ENCODE assay signal across 18 mouse cellular contexts in genomic region chr19:14789992-14790391, GRCm38 (mm10).
"Had no signal": no experiment of that assay in that cellular context is flagged by ENCODE, and none has a peak within 500 bp of the region (broad histone marks: within the 10 kb centered on the region; RNA-seq: fewer than 3 reads in every experiment).

No protein-coding gene starts in this region.

- H3K4me2 ChIP-seq: limb, embryonic 15.5 days; liver, embryonic 12.5 days; lung, embryonic 15.5 days; midbrain, embryonic 11.5 days; midbrain, embryonic 13.5 days; midbrain, embryonic 15.5 days; neural tube, embryonic 12.5 days had no signal

- H3K27ac ChIP-seq: limb, embryonic 15.5 days; liver, embryonic 12.5 days; liver, embryonic 14.5 days; lung, embryonic 15.5 days; macrophage; midbrain, embryonic 13.5 days; midbrain, embryonic 15.5 days; neural tube, embryonic 12.5 days had no signal

- DNase-seq: retina, postnatal 1 day; right cerebral cortex, adult 18-20 months; right cerebral cortex, postnatal 25 days; right cerebral cortex, postnatal 4 days; spleen, adult 18-20 months; thymus, adult 2 months; thymus, postnatal 25 days; thymus, postnatal 4 days had no signal

- ATAC-seq: liver, embryonic 12.5 days; midbrain, embryonic 13.5 days; midbrain, embryonic 15.5 days had no signal

- H3K9ac ChIP-seq: limb, embryonic 15.5 days; liver, embryonic 12.5 days; liver, embryonic 14.5 days; lung, embryonic 15.5 days; midbrain, embryonic 13.5 days; midbrain, embryonic 15.5 days; neural tube, embryonic 12.5 days had no signal

- H3K4me3 ChIP-seq: limb, embryonic 15.5 days; liver, embryonic 12.5 days; lung, embryonic 15.5 days; megakaryocyte, embryonic 14.5 days; midbrain, embryonic 13.5 days; midbrain, embryonic 15.5 days; neural tube, embryonic 12.5 days had no signal

- H3K9me3 ChIP-seq: limb, embryonic 15.5 days; liver, embryonic 12.5 days; lung, embryonic 15.5 days; megakaryocyte, embryonic 14.5 days; midbrain, embryonic 13.5 days; midbrain, embryonic 15.5 days; neural tube, embryonic 12.5 days had no signal

- H3K4me1 ChIP-seq: limb, embryonic 15.5 days; liver, embryonic 12.5 days; lung, embryonic 15.5 days; megakaryocyte, embryonic 14.5 days; midbrain, embryonic 13.5 days; midbrain, embryonic 15.5 days; neural tube, embryonic 12.5 days had no signal

- H3K36me3 ChIP-seq: limb, embryonic 15.5 days; liver, embryonic 12.5 days; lung, embryonic 15.5 days; midbrain, embryonic 13.5 days; midbrain, embryonic 15.5 days; neural tube, embryonic 12.5 days had no signal

- H3K27me3 ChIP-seq: limb, embryonic 15.5 days; liver, embryonic 12.5 days; megakaryocyte, embryonic 14.5 days had no signal
